Mouse (Mus musculus) testis, adult 2 months (tissue): ENCODE data around the gene Eno2.

Experiments
- CTCF ChIP-seq: fragments of 200-500 bp; IDR thresholded peaks from 2 replicates; pipeline ENCODE4 v1.5.1; 2012; ENCODE audit warnings: low read depth, mild to moderate bottlenecking, inconsistent platforms, low read length, moderate library complexity; ENCODE audit not compliant: control insufficient read depth, insufficient read depth, insufficient replicate concordance
- POLR2A ChIP-seq: fragments of 200-500 bp; IDR thresholded peaks from 2 replicates; pipeline ENCODE4 v1.6.1; 2012; ENCODE audit warnings: low read depth, mild to moderate bottlenecking, inconsistent platforms, low read length, moderate library complexity; ENCODE audit not compliant: control insufficient read depth

- TF ChIP-seq CTCF (no peak), POLR2A (no peak)
Observed at GRCm38 (mm10) chr6:124779984-124780416, 10.5 kb upstream of the Eno2 start.
